Mouse (Mus musculus): ENCODE measurements at regions not wholly inside any gene's neighbourhood (a gene's known extent, or its start where the extent isn't known, plus 50 kb on each side); places are given as distances from the start of the nearest gene placed in this dataset.
A peak's percentile ranks its signal among the peaks of the same experiment; 100 is the strongest.

GRCm38 (mm10) chr9:95331275-95331674 lies 75.2 kb downstream of the Chst2 start:
- no peak for DNase-seq

DNA sequence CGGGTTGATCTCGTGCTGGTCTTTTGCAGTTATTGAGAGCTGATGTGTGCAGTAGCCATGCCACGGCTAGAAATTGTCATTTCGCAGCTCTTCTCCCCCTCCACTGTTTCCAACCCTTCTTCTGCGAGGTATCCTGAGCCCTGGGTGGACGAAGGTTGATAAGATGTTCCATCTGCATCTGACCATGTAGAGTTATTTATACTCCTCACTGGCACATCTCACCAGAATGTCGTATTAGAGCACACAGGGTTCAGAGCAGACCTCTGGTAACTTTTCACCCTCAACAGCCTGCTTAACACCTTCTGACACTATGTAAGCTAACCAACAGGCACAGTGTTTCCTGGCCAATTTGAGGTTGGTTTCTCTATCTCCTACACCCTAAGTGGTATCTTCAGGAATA lies 76.4 kb downstream of the Chst2 start:
- DNase-seq: no peak

DNA sequence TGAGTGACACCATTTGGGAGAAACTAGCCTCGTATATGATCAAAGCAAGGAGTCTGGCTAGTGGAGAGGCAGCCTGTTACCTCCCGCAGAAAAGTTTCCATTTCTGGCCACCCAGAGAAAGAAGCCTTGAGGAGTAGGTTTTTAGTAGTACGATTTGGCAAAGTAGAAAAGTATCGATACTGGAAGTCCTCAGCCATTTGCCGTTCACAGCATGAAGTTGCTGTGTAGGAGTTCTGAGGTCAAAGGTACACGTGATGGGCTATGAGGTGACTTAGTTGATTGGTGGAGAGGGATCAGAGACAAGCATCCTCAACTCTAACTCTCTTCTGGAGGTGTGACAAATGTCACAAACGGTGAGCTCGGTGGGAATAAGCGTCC lies 77.5 kb downstream of the Chst2 start:
- DNase-seq: no peak

DNA sequence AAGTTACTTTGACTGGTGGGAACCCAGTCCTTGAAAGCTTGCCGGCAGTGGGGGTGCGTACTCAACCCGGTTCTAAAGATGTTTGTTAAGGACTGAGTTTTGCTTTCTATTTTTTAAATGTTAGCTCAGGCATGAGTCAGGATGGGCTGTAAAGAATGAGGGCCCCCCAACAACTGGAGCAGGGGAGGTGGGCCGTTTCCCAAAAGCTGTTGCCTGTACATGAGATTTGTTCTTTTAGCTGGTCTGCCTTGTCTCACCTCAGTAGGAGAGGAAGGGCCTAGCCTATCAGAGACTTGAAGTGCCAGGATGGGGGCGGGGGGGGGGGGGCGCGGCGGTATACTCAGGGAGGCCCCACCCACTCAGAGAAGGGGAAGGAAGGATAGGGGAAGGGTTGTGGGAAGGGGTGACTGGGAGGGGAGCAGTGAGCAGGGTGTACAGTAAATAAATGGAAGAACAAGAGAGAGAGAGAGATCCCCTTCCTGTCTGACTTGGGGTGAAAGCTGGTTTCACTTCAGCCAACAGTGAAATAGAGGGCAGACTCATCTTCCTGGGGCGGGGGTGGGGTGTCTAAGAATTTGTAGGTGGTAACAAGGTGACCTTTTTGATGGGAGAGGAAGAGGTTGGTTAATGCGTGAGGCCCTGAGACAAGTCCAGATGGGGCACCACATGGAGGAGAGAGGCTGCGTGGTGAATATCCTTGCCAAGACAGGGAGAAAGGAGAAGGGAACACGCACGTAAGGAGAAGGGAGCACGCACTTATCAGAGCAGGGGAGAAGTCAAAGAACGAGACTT lies 78.1 kb downstream of the Chst2 start:
- DNase-seq: peak; percentile 55

- DNase-seq: peak; percentile 18
Observed at GRCm38 (mm10) chr9:95327771-95328170, 78.8 kb downstream of the Chst2 start.

DNA sequence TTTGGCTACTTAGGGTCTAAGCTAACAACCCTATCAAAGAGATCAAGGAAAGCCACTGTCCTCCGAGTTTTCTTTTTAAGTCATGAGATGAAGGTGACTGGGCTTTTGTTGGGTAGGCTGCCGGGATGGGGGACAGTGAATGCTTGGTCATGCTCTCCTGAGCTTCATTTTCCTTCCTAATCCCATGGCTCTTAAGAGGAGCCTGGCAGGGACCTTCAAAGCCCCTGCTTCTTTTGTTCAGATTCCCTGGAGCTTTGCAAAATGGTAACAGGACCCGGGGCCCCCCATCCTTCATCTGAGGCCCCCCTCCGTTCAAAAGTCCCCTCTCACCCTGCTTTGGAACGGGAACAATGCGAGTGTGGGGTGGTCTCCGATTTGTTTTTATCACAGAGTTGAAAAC lies 82.9 kb downstream of the Chst2 start:
- no peak for DNase-seq

GRCm38 (mm10) chr9:95322893-95323292 lies 83.6 kb downstream of the Chst2 start:
- DNase-seq: no peak

- DNase-seq: no peak
Observed at GRCm38 (mm10) chr9:95322031-95322430, 84.5 kb downstream of the Chst2 start.

DNA sequence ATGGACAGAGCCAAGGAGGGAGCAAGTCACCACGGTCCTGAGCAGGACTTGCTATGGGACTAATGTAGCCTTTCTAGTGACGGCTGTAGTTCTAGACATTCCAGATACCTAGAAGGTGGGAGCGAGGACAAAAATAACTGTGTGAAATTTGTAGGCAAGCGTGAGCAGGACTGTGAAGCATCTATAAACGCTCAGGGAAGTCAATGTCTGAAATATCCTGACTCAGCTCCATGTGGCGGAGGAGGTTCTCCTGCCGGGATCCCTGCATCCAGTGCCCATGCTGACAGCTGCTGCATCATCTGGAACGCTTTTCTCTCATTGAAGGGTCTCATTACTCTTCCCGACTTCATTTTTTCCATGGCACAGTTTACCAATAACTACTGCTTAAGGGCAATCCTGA lies 87.6 kb downstream of the Chst2 start:
- no peak for DNase-seq

DNA sequence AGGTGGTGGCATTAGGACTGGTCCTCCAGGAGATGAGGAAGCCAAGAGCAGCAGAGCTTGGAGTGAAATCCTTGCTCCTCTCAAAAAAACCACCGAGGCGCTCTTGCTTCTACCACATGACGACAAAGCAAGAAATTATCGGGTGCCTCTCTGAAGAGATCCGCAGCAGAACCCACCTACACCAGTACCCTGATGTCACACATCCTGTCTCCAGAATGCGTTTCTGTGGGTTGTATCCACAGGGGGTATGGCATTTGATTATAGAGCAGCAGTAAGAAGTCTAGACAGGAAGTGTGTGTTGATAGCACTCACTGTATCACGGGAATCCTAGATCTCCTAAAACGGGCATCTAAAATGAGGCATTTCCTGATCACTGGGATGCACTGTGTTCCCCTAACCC lies 89.8 kb downstream of the Chst2 start:
- no peak for DNase-seq

DNA sequence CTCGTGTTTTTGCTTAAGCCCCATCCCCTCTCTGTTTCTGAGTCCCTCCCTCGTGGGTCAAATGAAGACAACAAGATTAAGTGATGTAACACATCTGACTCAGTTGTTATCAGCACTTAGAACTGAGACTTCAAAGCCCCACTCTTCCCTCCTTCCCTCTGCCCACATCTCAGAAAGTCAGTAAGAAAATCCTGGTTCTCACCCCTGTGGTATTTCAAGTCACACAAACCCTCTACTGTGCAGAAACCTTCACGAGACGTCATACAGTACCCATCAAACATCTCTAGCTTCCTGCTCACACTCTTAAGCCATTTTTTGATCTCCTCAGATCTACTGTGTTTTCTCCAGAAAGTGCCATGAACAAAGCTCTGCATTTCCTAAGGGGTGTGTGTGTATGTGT lies 91.4 kb downstream of the Chst2 start:
- DNase-seq: no peak

DNA sequence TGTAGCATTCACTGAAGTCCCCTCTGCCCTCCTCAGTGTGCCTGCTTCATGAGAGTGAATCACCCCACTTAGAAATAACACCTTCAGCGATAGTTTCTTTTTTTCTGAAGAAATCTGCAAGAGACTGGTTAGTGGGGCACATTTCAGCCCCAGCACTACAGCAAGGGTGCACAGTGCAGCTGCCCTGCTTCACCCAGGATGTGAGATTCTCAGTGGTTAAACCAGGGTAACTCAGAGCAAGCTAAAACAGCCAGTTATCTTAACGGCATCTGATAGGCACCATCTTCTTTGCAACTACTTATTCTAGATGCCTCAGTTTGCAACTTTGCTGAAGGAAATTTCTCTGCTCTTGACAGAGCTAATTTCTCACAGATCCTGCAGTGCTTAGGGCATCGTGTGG lies 94.9 kb downstream of the Chst2 start:
- peak; percentile 52 for DNase-seq

- DNase-seq: no peak
Observed at GRCm38 (mm10) chr9:95289008-95289407, 117.5 kb downstream of the Chst2 start.

DNA sequence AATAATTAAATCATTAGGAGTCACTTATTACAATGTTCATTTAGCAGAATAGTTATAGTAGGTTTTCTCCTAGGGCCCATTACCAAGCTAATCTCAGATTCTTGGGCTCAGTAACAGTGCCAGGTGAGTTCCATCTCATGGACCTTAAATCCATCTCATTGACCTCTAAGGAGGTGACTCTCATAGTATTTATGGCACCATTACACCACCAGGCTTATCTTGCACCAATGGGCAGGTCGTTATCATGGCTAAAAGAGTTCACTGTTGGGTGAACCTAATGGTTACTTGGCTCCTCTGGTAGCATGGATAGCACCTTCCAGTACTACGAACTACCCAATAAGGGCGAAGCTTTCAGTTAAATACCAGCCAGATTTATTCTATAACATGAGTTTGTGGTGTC lies 123.5 kb downstream of the Chst2 start:
- no peak for DNase-seq

DNA sequence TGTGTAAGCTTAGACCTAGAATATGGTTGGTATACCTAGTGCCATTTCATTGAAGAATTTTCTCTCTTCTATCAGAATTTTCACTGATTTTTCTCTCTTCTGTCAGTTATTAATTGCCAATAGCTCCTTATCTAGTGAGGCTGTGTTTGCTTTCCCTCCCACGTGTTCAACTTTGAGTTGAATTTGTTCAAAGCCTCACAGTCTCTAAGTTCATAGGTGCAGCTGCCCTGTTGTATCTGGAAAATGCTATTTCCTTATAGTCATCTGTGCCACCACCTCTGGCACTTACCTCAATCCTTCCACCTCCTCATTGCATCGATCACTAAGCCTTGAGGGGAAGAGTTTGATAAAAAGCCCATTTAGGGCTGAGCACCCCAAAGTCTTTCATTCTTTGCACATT lies 124.0 kb downstream of the Chst2 start:
- no peak for DNase-seq
